Mouse (Mus musculus): ENCODE results near the gene Sez6. TPM values are rescaled to one million over a fixed set of nuclear protein-coding genes. Genes with fewer than 3 reads are reported as not detected.
A peak's percentile ranks its signal among the peaks of the same experiment; 100 is the strongest.

Gene Sez6
- total RNA-seq (2021) = 100 to 1,000 TPM; 145 to 154 TPM
- long read RNA-seq, experiment 1, full-length matches to known transcripts = 44 of 147 reads
- long read RNA-seq, experiment 1, partial matches to known transcripts = 64 of 147 reads
- long read RNA-seq, experiment 1, other reads (novel, unspliced or antisense) = 39 of 147 reads
- long read RNA-seq, experiment 2, full-length matches to known transcripts = 32 of 92 reads
- long read RNA-seq, experiment 2, partial matches to known transcripts = 46 of 92 reads
- long read RNA-seq, experiment 2, other reads (novel, unspliced or antisense) = 14 of 92 reads

DNA sequence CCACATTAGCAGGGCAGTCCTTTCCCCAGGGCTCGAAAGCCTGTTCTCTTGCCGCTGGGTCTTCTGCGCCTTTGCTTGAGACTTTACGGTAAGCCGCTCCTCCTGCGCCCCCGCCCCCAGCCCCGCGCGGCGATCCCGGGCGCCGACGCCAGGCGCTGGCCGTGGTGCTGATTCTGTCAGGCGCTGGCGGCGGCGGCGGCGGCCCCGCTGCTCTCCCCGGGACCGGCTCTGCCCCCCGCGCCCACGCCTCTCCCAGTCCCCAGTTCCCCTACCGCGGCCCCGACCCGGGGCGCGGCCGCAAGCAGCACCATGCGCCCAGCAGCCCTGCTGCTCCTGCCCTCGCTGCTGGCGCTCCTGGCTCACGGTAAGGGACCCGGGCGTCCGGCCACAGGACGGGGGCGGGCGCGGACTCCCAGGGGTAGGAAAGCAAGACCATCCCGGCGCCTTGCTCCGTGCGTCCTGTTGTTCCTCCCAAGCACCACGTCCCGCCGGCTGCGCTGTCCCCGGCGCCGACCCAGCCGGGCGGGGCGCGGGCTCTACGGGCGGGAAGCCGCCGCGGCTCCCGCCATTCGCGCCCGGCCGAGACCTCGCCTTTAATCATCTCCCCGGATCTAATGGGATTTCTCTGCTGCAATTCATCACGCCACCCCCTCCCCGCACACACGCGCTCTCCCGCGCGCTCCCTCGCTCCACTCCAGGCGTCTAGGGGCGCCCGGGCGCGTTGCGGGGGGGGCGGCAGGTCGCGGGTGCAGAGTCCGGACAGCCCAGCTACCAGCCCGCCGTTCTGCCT is at the start of gene Sez6:
Gene Sez6 (plus strand): TSS at position 50 of the 790 bp plus-strand sequence.
- DNase-seq (ENCODE audit: low spot score in 2 of 2) = peak; percentile 75 to 89

- DNase-seq (ENCODE audit: low spot score in 2 of 2) = no peak
These were observed 45.9 kb upstream of the Sez6 start for GRCm38 (mm10) chr11:77884524-77885245.

DNA sequence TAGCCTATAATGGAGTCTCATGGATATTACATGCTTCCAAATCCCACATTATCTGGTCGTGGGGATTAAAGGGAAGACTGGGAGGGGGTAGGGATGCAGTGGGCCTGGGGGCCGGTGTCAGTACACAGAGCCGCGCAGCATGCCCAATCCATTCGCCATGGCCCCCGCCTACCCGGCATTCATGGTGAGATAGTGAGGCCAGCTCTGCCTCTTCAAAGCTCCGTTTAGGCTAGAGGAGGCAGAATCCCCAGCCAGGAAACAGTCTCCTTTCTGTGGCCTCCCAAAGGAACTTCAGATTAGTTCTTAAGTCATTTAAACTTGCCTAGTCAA is 45.4 kb upstream of the Sez6 start:
- no peak for DNase-seq (ENCODE audit: low spot score in 2 of 2)

DNA sequence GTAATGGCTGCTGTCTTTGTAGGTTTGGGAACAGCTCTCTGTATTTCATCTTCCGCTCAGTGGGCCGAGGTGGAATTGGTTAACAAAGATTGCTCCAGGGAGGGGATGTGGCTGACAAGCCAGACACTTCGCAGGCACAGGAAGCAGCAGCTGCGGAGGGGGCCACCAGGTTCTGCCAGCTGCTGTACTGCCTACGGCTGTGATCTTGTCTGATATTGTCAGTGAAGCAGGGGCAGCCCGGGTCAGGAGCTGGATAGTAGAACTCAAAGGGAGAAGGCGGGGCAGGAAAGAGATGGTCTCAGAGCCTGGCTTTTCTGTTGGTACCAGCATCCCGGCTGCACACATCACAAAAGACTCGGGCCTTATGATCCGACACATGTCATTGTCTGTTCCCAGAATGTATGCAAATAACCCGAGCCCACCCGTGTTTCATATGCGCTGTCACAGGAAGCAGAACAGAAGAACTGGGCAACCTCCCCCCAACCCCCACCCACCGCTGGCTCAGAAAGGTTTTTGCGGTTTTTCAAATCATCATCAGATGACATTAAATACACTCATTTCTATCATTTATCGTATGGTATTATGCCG is 43.1 kb upstream of the Sez6 start:
- DNase-seq (ENCODE audit: low spot score in 2 of 2) = peak in 1 of 2 experiments; percentile 32

DNA sequence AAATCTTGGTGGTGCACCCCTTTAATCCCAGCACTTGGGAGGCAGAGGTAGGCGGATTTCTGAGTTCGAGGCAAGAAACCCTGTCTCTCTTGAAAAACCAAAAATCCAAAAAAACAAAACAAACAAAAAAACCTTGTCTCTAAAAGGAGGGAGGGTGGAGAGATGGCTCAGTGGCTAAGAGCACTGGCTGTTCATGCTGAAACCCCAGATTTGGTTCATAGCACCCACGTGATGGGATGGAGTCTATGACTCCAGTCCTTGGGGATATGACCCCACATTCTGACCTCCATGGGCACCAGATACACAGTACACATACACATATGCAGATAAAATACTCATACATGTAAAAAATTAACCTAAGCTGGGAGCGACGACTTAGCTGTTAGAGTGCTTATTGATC is 41.8 kb upstream of the Sez6 start:
- DNase-seq (ENCODE audit: low spot score in 2 of 2) = no peak

DNA sequence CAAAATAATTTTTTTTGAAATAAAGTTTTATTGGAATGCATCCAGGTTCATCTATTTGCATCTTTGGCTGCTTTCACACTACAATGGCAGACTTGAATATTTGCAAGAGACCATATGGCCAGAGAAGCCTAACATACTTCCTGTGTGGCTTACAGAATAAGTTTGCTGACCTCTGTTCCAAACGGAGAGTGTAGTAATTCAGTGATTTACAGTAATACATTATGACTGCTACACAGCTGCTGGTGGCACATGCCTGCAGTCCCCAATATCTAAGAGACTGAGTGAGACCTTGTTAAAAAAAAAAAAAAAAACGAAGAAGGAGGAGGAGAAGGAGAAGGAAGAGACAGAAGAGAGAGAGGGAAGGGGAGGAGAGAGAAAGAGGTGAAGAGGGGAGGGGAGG is 41.1 kb upstream of the Sez6 start:
- no peak for DNase-seq (ENCODE audit: low spot score in 2 of 2)

- no peak for DNase-seq (ENCODE audit: low spot score in 2 of 2)
These were observed 39.8 kb upstream of the Sez6 start for GRCm38 (mm10) chr11:77890648-77891258.

DNA sequence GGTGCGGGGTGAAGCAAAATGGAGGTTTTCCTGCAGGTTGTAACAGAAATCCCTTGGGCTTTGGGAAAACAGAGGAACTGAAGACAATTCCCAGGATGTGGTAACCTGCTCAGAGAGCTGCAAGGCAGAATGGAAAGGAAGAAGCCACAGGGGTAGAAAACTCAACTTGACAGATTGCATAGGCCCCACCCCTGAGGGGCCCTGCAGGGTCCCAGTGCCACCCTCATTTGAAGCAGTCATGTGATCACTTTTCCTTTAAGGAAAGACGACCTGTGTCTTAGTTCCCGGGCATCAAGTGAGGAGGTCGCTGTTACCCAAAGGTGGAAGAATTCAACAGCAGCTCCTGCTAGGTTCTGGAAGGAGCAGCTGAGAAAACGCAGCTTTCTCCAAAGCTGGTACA is 37.7 kb upstream of the Sez6 start:
- DNase-seq (ENCODE audit: low spot score in 2 of 2) = no peak

DNA sequence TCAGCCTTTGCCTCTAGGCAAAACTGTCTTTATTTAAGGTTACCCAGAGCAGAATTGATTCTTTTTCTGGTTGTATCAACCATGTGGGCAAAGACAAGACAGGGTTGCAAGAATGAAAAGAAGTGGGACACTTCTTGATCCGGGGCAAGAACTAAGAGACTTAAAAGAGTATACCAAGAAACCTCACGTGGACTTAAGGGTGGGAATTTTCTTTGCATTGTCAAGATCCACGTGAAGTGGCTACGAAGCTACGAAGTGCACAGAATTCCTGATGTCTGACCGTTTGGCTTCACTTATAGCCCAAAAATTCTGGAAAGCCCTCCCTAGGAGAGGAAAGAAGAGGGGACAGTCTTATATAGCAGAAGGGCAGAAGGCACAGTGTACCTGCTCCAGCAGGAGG is 37.3 kb upstream of the Sez6 start:
- DNase-seq (ENCODE audit: low spot score in 2 of 2) = no peak

- DNase-seq (ENCODE audit: low spot score in 2 of 2) = peak; percentile 61 to 65
These were observed 36.5 kb upstream of the Sez6 start, which contains the start of gene Pipox for GRCm38 (mm10) chr11:77893787-77894718. Gene Pipox (minus strand): TSS chr11:77894096.

GRCm38 (mm10) chr11:77894967-77895366 is 35.6 kb upstream of the Sez6 start:
- no peak for DNase-seq (ENCODE audit: low spot score in 2 of 2)

GRCm38 (mm10) chr11:77896011-77896410 is 34.6 kb upstream of the Sez6 start:
- no peak for DNase-seq (ENCODE audit: low spot score in 2 of 2)

DNA sequence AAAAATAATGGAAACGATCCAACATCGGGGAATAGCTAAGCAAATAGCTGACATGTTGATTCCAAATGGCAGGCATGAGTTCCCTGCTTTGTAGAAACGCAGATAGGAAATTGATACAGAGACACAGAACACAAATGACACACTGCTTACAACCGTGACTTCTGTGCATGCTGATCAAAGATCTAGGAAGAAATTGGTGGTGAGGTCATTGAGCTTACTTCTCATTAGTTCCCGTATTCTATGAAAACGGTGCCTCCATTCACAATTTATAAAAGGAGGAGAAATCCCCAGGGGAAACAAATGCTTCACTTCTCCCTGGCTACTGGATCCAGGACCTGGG is 34.1 kb upstream of the Sez6 start:
- DNase-seq (ENCODE audit: low spot score in 2 of 2) = no peak

- no peak for DNase-seq (ENCODE audit: low spot score in 2 of 2)
These were observed 33.5 kb upstream of the Sez6 start for GRCm38 (mm10) chr11:77896820-77897805.

DNA sequence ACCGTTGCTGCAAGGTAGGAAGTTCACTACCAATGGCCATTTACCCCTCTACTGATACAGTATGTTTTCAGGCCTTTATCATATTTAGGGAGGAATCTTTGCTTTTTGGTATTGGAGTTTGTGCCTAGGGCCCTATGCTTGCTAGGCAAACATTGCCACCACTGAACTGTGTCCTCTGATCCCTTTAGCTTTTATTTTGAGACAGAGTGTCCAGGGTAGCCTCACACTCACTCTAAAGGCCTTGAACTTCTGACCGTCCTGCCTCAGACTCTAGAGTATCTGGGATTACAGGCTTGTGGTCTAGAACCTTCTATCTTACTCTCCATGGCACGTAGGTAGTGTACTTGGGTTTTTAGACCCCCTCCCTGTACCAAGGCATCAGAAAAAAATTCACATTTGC is 30.4 kb upstream of the Sez6 start:
- DNase-seq (ENCODE audit: low spot score in 2 of 2) = no peak

- DNase-seq (ENCODE audit: low spot score in 2 of 2) = no peak
These were observed 29.9 kb upstream of the Sez6 start for GRCm38 (mm10) chr11:77900696-77901095.

DNA sequence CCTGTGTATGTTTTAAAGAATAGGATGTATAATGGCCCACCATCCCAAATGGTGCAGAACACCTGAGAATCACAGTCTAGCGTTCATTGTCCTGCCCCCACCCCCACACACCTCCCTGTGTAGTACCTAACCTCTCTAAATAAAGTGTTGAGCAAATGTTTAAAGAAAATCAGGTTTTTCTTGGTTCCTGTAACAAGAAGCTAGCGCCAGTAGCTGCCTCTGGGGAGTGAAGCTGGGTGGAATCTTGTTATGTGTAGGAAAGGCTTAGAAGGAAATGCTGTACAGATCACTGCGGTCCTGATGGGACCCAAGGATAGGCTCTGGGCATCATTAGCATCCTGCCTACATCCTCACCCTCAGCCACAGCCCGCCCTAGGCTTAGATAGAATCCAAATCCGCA is 29.2 kb upstream of the Sez6 start:
- no peak for DNase-seq (ENCODE audit: low spot score in 2 of 2)

DNA sequence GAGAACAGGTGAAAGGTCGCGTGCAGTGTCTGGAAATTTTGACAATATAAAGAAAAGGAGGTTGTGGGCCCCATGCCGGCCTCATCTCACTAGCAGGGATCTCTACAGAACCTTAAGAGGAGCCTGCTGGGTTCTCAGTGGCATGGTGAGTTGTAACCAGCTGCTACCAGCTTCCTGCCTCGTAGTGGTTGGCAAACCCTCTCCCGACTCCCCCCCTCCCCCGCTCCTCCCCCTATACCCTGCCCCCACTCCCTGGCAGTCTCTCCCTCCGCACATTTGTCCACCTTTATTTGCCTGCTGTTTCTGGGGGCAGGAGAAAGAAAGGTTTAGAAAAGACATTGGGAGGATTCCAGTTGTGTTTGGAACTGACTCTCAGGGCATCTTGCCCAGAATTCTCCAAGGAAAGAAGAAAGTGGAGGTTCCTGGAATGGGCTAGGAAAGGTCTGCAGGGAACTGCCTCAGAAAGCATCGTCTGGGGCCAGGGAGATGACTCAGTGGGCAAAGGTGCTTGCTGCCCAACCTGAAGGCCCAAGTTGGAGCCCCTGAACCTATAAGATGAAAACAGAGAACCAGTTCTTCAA is 28.7 kb upstream of the Sez6 start:
- peak; percentile 19 to 43 for DNase-seq (ENCODE audit: low spot score in 2 of 2)

- no peak for DNase-seq (ENCODE audit: low spot score in 2 of 2)
These were observed 26.8 kb upstream of the Sez6 start for GRCm38 (mm10) chr11:77903761-77904160.

Measured in left cerebral cortex, adult 18-20 months (tissue).